Mouse (Mus musculus) neutrophil, adult 5-6 weeks (primary cell): Measurements from ENCODE around the gene Acta1. TPM values are rescaled to one million over a fixed set of nuclear protein-coding genes. Genes with fewer than 3 reads are reported as not detected.

Source experiments
- ATAC-seq: fragments of 151-379, 151-347 bp; 2 replicates; pipeline ENCODE4 v1.8.0; 2017; ENCODE audit warnings: mild to moderate bottlenecking, moderate TSS enrichment; ENCODE audit not compliant: insufficient number of reproducible peaks, poor library complexity, low FRiP score, severe bottlenecking; ENCODE audit errors: extremely low read depth
- total RNA-seq: library from RNA; stranded (forward); fragments of 200-1000 nt; gene quantifications from 2 replicates; pipeline ENCODE4 v1.2.3, GENCODE M21; 2017

Acta1 gene
- total RNA-seq, 1 experiment from 2014 or later, result not detected

DNA sequence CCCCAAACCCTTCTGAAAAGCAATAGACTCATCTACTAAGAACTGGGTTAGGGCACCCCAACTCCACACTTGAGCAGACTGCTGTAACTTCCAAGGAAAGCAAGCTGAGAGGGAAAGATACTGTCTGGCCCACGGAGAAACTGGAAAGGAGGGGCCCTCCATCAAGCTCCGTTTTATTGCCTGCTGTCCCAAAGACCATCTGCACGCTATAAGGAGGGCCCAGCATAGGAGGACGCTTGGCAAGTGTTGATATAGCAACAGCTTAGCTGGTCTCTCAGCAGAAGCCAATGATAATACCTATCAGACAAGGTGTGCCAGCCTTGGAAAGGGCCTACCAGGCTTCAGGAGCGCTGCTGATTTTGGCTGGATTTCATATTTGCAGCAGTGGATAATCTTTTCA is 43.0 kb downstream of the Acta1 start:
- ATAC-seq, result no peak

DNA sequence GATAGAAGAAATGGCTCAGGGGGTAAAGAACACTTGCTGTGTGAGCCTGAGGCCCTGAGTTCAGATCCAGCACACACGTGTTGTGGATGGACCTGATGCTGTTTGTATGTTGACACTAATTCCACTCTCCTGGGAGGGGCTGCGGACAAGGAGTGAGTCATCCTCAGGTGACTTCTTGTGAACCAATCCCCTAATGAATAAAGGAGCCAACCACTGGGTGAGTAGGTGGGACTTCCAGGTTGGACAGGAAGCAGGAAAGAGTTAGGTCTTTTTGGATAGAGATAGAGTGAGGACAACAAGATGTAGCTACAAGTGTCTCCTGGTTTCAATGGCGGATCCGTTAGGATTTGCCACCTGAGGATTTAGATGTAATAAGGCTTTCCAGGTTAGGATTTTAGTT is 45.2 kb downstream of the Acta1 start:
- no peak for ATAC-seq

DNA sequence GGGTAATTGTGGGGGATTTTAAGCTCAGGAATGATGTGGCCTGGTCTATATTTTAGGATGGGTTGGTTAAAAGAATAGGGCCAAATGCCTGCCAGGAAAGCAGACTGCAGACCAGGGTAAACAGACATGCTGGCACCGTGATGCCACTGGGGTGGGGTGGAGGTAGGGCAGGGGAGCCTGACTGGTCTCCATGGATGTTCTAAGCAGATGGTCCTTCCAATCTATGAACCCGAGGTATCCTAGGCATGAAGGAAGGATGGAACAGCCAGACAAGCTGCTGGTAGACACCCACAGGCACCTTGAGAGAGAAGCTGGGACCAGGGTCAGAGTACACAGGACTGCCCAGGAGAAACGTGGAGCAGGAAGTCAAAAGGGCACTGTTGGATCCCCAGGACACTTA is 47.0 kb downstream of the Acta1 start:
- no peak for ATAC-seq

DNA sequence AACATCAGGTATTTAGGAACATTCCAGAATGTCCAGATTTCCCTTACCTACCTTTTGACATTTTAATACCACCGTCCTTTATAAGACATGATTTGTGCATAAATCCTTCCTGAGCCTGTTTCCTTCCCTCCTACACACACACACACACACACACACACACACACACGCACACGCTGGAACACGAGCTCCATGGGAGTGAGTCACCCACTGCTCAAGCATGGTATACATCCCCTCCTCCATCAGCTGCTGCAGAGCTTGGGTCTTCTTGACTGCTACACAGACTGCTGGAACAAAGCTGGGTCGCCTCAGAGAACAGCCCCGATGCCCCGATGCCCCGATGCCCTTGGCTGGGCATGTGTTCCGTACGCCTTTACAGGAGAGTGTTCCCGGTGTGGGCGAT is 48.0 kb downstream of the Acta1 start:
- ATAC-seq, result no peak

DNA sequence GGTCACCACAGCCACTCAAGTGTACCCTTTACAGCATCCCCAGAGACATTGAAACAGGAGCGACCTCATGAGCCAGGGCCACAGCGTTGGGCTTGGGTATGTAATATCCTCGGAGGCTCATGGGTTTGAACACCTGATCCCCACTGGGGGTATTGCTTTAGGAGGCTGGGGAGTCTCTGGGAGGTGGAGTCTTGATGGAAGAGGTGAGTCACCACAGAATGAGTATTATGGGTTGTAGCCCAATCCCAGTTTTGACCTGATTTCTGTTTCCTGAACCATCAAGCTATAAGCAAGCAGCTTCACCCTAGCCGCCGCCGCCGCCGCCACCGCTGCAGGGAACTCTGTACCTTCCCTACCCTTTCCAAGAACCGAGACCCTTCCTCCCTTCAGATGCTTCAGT is 48.6 kb downstream of the Acta1 start:
- ATAC-seq, result no peak

DNA sequence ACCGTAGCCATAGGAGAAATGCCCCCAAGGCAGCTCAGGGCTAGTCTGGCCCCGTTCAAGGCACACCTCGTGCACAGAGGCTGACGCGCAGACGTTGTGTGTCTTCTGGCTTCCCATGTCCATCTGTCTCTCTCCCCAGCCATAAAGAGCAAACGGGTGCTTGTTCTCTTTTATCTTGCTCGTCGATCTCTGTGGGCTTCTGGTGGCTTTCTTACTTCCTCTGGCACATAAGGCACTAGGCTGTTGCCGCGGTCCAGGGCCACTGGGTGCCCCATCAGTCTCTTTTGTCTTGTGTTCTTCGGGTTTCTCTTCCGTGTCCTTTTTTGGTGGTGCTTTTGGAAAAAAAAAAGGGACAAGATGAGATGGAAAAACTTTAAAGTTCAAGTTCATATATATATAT is 49.4 kb downstream of the Acta1 start:
- ATAC-seq, result no peak

DNA sequence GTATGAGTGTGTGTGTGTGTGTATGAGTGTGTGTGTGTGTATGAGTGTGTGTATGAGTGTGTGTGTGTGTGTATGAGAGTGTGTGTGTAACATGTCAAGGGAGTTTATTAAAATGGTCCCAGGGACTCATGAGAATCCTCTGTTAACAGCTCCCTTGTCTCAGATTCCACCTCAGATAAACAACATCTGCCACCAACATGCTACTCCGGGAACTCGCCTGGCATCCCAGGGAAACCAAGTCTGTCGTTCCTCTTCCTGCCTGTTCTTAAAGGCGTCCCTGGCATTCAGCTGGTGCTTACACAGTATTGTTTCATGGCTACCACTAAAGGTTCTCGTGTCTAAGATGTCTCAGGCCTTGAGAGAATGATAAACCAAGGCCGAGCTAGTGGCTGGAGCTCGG is 50.2 kb downstream of the Acta1 start:
- ATAC-seq, result no peak

DNA sequence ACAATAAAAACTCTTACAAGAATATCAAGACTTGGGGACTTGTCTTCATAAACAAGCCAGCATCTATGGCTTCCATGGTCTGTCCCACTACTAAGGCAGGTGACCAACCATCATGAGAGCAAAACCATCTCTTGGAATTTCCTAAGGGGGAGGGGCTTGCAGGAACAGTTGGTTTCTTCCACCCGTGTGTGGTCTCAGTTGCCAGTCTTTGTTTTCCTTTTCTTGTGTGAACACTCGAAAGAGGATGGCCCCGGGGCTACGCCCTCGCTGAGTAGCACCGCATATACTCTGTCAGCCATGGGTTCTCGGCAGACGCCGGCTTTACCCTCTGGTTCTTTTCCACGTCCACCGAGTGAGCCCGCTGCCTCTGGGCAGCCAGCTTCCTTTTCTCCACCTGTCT is 52.5 kb downstream of the Acta1 start:
- no peak for ATAC-seq

Other genes with a start within 250 kb of the Acta1 start
- gene Rhou, start 240.8 kb downstream of the Acta1 start, total RNA-seq, result 2.7 and 3.7 TPM in 2 replicates
- not detected in 2 replicates for gene Rab4a, start 88.8 kb downstream of the Acta1 start, total RNA-seq
- 7.0 and 8.5 TPM in 2 replicates for gene Ccsap, start 34.5 kb downstream of the Acta1 start, total RNA-seq
- 9.1 and 10.1 TPM in 2 replicates for gene Nup133, start 54.5 kb upstream of the Acta1 start, total RNA-seq
- gene Abcb10, start 88.4 kb upstream of the Acta1 start, total RNA-seq, result 6.5 and 6.9 TPM in 2 replicates
- gene Taf5l, start 126.6 kb upstream of the Acta1 start, total RNA-seq, result 17.8 and 20.7 TPM in 2 replicates
- gene Urb2, start 126.8 kb upstream of the Acta1 start, total RNA-seq, result 5.4 and 7.1 TPM in 2 replicates